Mouse (Mus musculus): ENCODE data around the gene Ttc28.
A peak's percentile ranks its signal among the peaks of the same experiment; 100 is the strongest.

DNA sequence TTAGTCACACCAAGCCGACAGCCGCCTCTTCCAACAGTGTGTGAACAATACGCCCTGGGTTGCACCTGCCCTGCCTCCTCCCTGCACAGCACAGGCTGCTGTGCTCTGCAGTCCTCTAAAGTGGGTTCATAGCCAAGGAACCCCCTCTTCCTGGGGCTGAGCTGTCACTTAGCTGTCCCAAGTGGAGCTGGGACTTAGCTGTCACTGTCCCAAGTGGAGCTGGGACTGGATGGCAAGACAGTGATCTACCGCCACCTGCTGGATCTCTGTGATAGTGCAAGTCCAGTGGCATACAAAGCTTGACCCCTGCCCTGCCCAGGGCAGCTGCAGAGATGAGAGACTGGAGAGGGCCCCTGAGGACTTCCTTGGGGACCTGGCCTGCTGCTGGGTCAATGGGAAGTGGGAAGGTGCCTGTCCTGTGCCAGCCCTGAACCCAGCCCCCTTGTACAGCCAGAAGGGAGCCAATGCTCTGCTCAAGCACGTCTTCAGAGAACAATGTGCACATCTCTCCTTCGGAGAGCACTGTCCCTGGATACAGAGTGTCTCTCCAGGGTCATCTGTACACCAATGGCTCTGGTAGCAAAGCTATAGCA is 390.1 kb downstream of the Ttc28 start:
- TF ChIP-seq CTCF (IDR thresholded peaks at IDR 0.05; ENCODE audit: low read depth) (peak; percentile 98), EP300 (optimal IDR thresholded peaks at IDR 0.05) (no peak)

Data from stomach, postnatal 0 days (tissue).